Mouse (Mus musculus) limb, embryonic 15.5 days (tissue): ENCODE data around the gene Tpra1. TPM values are rescaled to one million over a fixed set of nuclear protein-coding genes. Genes with fewer than 3 reads are reported as not detected.

Source experiments
- polyA plus RNA-seq: library from polyadenylated mRNA; unstranded; fragments of >200 nt; fragmentation: Nextera tagmentation; extraction: Ambion mirVana; gene quantifications from 2 replicates; pipeline ENCODE4 v1.2.1, GENCODE M21; 2015

Tpra1 gene
- polyA plus RNA-seq, 1 experiment from 2014 or later, result 83.2 TPM

Other genes starting within 250 kb of the Tpra1 start
- gene Mgll, start 177.8 kb upstream of the Tpra1 start, polyA plus RNA-seq, result 21.1 and 21.9 TPM in 2 replicates
- gene Abtb1, start 60.3 kb upstream of the Tpra1 start, polyA plus RNA-seq, result 29.9 and 33.3 TPM in 2 replicates
- gene Podxl2, start 27.2 kb upstream of the Tpra1 start, polyA plus RNA-seq, result 85.6 and 88.3 TPM in 2 replicates
- 99.4 and 100 TPM in 2 replicates for gene Mcm2, start 3.5 kb upstream of the Tpra1 start, polyA plus RNA-seq